Mouse (Mus musculus) activated CD4-positive, CD25-positive, alpha-beta regulatory T cell, adult 4 months (primary cell): Measurements from ENCODE around the gene Pou2f2. TPM values are rescaled to one million over a fixed set of nuclear protein-coding genes. Genes with fewer than 3 reads are reported as not detected.

Experiments used
- ATAC-seq: one replicate; pipeline ENCODE4 v1.8.0; 2017
- polyA plus RNA-seq, 2 experiments: library from polyadenylated mRNA; unstranded; fragments of 100-300 nt; shearing (Covaris generic); gene quantifications; one replicate each; pipeline ENCODE4 v1.2.1; 2017

Pou2f2 gene
- polyA plus RNA-seq, 2 experiments from 2014 or later = 19.1 to 25.3 TPM

DNA sequence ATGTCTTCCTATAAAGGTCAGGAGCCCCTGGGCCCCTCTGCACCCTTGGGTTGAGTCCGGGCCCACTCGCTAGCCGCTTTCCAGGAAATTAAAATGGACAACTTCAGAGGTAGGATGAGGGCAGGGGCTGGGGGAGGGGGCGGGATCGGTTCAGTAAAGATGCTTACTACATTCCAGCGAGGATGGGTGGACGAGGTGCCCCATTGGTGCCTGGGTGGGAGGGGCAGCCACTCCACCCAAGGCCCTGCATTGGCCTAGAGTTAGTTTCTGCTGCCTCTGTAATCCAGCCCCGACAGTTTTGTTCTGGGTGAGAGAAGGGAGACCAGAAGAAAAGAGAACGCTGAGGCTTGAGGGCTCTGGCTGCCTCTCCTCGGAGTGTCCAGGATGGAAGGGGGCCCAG is 89.7 kb downstream of the Pou2f2 start:
- no peak for ATAC-seq

DNA sequence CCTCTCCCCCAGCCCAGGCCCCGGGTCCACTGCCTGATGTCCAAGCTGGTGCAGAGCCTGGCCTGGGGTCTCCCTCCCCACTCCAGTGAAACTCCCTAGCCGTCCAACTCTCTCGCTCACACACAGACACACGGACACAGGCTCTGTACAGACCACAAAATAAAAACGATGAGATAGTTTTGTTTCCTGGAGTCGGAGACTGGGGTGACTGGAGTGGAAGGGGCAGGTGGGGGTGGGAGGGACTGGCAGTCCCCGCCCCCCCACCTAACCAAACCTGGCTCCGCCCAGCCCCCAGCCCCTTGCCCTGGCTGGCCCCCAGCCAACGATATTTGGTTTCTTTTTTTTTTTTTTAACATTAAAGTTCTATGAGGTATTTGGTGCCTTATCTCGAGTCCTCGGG is 90.6 kb downstream of the Pou2f2 start:
- ATAC-seq = peak; percentile 37

- peak; percentile 21 for ATAC-seq
These were observed 91.0 kb downstream of the Pou2f2 start for GRCm38 (mm10) chr7:25088531-25088930.

GRCm38 (mm10) chr7:25087972-25088371 is 91.6 kb downstream of the Pou2f2 start:
- ATAC-seq = peak; percentile 24

- ATAC-seq = no peak
These were observed 92.1 kb downstream of the Pou2f2 start for GRCm38 (mm10) chr7:25087256-25087912.

- no peak for ATAC-seq
These were observed 92.9 kb downstream of the Pou2f2 start for GRCm38 (mm10) chr7:25086656-25087055.

DNA sequence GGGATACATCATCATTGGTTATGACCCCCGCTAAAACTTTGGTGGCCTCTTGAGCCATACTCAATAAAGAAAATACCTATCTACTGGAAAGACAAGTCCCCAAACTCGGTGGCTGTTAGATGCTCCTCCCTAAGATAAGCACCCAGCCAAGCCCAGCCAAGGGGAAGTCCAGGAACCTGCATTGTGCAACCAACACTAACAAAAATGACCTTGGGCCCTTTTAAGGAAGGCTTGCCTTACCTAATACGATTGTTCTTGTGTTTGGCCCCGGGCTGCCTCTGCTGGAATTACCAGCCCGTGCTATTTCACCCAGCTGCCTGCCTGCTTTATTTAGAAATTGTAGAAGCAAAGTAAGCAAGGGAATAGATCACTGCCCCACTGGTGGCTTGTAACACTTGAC is 94.9 kb downstream of the Pou2f2 start:
- no peak for ATAC-seq

DNA sequence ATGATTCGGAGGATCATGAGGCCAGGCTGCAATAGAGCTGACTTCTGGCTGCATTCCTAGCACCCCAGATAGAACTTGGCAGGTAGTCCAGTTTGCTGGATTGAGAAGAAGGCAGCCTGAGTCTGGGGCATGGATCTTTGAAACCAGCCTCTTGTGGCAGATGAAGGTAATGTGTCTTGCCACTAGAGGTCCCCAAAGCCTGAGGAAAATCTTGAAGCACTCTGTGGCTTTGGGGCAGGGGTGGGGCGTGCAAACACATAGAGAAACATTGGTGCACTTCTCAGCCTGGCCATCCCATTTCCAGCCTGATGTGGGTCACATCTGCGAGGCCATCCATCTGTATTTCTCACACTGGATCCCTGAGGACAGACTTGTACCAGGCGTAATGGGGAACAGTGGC is 97.0 kb downstream of the Pou2f2 start:
- peak; percentile 45 for ATAC-seq

DNA sequence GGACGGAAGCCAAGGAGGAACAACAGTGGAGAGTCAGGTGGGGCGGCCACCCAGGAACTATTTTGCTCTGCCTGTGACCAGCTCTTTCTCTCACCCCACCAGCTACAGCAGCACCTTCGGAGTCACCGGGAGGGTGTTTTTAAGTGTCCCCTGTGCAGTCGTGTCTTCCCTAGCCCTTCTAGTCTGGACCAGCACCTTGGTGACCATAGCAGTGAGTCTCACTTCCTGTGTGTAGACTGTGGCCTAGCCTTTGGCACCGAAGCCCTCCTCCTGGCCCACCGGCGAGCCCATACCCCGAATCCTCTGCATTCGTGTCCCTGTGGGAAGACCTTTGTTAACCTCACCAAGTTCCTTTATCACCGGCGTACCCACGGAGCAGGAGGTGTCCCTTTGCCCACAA is 99.1 kb downstream of the Pou2f2 start:
- no peak for ATAC-seq

DNA sequence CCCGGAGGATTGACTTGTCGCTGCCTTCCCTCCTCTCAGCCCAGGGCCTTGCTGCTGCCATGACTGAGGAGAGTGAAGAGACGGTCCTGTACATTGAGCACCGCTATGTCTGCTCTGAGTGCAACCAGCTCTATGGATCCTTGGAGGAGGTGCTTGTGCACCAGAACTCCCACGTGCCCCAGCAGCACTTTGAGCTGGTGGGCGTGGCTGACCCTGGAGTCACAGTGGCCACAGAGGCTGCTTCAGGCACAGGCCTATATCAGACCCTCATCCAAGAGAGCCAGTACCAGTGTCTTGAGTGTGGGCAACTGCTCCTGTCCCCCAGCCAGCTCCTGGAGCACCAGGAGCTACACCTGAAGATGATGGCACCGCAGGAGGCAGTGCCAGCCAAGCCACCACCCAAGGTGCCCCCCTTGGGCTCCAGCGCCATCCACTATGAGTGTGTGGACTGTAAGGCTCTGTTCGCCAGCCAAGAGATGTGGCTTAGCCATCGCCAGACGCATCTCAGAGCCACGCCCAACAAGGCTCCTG is 100.0 kb downstream of the Pou2f2 start:
- no peak for ATAC-seq

GRCm38 (mm10) chr7:25077414-25077755 is 102.1 kb downstream of the Pou2f2 start:
- peak; percentile 3 for ATAC-seq

GRCm38 (mm10) chr7:25076663-25077413 is 102.7 kb downstream of the Pou2f2 start:
- peak; percentile 97 for ATAC-seq

- no peak for ATAC-seq
These were observed 103.2 kb downstream of the Pou2f2 start for GRCm38 (mm10) chr7:25076296-25076662.

DNA sequence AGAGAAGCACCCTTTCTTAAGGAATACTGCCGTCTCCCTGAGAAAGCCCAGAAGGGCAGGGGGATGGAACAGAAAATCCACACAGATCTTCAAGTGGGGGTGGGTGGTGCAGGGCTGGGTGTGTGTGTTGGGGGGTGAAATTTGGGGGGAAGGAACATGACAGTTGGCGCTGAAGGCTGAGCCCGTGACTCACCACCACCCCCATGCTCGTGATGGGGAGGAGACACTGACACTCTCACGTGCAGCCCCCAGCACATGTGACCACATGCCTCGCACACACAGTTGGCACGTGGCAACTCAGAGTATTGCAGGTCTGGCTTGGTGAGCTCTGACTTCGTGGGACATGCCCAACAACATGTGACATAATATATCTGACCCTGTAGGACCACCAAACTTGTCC is 105.6 kb downstream of the Pou2f2 start:
- no peak for ATAC-seq

DNA sequence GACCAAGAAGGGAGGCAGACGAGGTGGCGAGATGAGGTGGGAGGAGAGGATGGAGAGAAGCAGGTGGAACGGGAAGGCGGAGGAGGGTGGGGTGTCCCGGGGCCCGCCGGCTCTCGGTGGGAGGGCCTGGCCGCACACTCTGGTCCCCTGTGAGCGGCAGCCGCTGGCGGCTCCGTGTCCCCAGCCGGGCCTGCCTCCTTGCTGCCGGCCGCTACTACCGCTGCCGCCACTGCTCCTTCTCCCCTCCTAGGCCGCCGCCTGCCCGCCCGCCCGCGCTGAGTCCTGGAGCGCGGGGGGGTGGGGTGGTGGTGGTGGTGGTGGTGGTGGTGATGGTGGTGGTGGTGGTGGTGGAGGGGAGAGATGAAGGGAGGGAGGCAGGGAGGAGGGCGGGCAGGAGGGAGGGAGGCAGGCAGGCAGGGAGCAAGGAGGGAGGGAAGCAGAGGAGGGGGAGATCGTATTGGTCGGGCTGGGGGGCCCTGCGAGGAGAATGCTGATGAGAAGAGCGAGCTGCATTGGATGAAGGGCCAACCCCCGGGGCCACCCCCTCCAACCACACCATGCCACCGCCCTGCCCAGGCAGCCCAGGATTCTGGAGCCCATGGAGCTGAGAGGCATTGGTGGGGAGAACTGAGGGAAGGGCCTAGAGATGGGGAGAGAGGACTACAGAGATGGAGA is 106.7 kb downstream of the Pou2f2 start:
- no peak for ATAC-seq

- no peak for ATAC-seq
These were observed 107.4 kb downstream of the Pou2f2 start, which contains the start of the genes Grik5 and Zfp574 for GRCm38 (mm10) chr7:25071979-25072715. TSS of gene Grik5 (minus strand) at chr7:25072346. TSS of gene Zfp574 (plus strand) at chr7:25072567.

- ATAC-seq = no peak
These were observed 110.8 kb downstream of the Pou2f2 start for GRCm38 (mm10) chr7:25068724-25069123.

DNA sequence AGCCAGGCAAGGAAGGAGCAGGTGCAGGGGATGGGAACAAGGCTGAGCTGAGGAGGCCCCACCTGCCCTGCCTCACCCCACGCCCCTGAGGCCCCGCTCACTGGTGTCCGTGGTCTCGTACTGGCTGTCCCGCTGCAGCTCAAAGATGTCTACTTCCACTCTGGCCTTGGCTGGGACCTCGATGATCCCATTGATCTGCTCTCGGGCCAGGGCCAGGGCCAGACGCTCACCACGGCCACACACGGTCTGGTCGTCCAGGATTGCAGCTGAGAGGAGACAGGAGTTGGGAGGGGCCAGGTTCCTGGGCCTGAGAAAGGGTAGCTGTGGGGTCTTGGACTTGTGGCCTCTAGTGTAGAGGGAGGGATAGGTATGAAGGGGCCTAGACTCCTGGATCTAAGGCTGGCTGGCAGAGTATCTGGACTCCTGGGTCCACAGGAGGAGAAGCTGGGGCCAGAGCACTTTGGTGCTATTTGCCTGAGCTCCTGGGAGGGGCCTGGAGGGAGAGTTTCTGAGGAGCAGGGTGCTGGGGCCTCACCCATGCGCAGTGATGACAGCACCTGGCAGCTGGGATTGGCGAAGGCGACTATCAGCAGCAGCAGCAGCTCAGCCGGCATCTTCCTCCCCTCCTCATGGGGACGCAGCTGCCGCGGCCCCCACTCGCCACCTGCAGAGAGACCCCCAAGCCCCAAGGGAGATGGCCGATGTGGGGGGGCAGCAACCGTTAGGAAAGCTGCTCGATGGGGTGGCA is 111.4 kb downstream of the Pou2f2 start:
- ATAC-seq = no peak

DNA sequence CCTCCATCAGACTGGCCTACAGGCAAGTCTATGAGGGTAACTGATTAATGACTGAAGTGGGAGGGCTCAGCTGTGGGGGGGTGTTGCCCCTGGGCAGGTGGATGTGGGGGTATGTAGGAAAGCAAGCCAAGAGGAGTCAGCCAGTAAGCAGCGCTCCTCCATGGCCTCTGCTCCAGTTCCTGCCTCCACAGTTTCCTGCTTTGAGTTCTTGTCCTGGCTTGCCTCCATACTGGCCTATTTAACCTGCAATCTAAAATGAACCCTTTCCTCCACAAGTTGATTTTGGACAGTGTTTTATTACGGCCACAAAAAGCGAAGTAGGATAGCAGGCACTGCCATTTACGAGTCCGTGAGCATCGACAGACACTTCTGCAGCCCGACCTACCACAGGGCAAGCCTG is 112.2 kb downstream of the Pou2f2 start:
- ATAC-seq = no peak

- no peak for ATAC-seq
These were observed 115.6 kb downstream of the Pou2f2 start for GRCm38 (mm10) chr7:25063900-25064299.

DNA sequence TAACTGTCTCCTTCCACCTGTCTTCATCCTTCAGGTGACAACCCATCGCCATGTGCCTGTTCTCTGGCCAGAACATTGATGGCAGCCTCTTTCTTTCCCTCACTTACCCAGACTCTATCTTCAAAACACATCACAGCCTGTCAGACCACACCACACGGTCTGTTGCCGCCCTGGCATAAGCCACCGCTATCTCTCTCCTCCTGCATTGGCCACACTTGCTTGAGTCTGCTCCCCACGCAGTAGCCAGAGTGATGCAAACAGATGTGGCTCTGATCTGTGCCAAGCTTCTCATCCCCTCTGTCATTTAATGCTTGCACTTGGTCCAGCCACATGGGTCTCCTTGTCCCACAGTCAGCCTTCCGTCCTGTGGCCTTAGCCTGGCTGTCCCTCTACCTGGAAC is 116.2 kb downstream of the Pou2f2 start:
- no peak for ATAC-seq

- ATAC-seq = no peak
These were observed 120.7 kb downstream of the Pou2f2 start for GRCm38 (mm10) chr7:25058836-25059235.
